Mouse (Mus musculus): ENCODE measurements around the gene Endod1.
"Not testable (repeated sequence)": the region's sequence is repeated elsewhere in the genome, so short reads cannot be mapped to it uniquely, and the experiment has no call there.

Gene Endod1

GRCm38 (mm10) chr9:14380386-14381285 lies 671 bp downstream of the Endod1 start:
- no peak for DNase-seq (ENCODE audit: low read depth)

- no peak for DNase-seq (ENCODE audit: low read depth)
Measured at GRCm38 (mm10) chr9:14379769-14380385, 1.4 kb downstream of the Endod1 start.

DNA sequence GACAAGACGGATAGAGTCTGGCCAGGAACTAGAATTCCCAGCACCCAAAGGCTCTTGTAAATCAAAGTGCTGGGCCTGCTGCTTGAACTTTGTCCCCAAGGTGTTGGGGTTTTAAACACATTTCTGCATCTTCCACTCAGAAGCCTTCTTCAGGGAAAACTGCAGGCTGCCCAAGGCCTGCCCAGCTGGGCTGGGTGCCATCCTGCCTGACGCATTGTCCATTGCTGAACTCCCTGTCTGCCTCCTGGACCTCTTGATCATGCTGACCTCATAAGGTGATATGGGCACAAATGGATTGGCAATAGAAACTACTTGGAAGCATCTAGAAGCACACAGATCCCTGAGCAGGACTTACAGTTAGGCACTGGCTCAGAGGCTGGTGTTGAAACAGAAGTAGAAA lies 3.2 kb downstream of the Endod1 start:
- no peak for DNase-seq (ENCODE audit: low read depth)

DNA sequence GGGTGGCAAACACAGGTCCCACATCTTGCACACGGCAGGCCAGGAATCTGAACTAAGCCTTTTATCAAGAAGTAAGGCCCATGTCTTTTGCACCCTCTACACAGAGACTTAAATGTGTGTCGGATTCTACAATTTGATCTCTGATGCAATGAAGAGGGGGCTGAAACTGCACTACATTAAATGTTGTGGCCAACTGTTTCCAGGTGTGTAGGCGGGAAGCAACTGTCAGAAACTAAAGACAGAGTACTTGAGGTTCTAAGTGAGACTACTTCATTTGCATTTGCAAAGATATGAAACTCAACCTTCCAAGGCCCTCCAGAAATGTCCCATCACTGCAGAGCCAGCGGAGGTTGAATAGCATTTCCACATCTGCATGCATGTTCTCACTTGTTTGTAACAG lies 5.2 kb downstream of the Endod1 start:
- no peak for DNase-seq (ENCODE audit: low read depth)

- DNase-seq (ENCODE audit: low read depth) = no peak
Measured at GRCm38 (mm10) chr9:14372440-14372839, 8.9 kb downstream of the Endod1 start.

DNA sequence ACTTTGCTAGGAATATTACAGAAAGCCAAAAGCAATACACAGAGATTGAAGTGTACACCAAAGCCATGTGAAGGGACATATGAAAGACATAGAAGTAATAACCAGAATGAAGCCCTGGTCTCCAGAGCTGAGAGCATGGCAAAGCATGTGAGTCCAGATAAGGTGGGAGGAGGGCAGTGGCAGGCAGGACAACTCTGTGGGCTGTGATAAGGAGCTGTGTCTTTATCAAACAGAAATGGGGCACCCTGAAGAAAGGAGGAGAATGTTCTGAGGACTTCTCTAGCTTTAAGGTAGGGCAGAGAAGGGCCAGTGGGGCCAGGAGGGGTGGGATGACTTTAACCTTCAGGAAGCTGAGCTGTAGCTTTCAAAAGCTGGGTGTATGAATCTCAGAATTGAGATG lies 12.0 kb downstream of the Endod1 start:
- DNase-seq (ENCODE audit: low read depth) = peak; percentile 79

GRCm38 (mm10) chr9:14367850-14368249 lies 13.5 kb downstream of the Endod1 start:
- peak; percentile 55 for DNase-seq (ENCODE audit: low read depth)

DNA sequence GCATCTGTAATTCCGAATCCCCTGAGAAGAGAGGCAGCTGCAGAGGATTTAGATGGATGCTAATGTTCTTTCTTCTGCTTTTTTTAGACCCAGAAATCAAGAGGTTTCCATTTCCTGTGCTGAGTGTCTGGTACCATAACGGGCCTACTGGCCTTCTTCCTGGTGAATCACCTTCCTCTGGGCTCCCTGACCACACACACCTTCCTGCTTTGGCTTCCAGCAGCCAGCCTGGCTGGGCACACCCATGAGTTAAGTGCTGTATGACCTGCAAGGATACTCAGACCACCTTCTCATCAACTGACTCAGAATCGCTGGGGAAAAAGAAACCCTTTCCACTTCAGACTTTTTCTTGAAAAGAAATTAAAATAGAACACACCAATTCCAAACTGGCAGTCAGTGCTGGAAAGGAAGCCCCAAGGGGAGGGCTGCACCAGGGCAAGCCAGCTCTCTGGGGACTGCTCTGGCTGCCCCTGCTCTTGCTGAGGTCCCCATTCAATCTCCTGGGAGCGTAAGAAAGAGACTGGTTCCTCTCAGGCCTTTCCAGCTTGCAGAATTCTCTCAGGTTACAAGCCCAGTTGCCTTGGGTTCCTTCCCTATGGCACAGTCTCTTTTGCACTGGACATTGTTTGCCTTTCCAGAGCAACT lies 15.7 kb downstream of the Endod1 start:
- DNase-seq (ENCODE audit: low read depth) = no peak

- no peak for DNase-seq (ENCODE audit: low read depth)
Measured at GRCm38 (mm10) chr9:14364719-14365118, 16.6 kb downstream of the Endod1 start.

DNA sequence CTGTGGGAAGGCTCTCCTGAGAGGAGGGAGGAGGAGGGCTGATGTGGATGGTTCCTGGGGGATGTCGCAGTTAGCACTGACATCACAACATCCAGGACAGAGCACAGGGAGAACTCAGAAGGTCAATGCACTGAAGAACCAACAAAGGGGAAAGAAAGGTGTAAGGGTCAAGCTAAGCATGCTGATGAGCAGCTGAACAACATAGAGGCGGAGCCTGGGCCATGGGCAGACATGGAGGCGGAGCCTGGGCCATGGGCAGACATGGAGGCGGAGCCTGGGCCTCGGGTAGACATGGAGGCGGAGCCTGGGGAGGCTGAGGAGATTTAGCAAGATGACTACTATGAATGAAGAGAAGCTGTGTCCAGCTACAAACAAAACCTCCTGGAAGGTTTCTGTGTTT lies 17.8 kb downstream of the Endod1 start:
- DNase-seq (ENCODE audit: low read depth) = no peak

- DNase-seq (ENCODE audit: low read depth) = no peak
Measured at GRCm38 (mm10) chr9:14362068-14362768, 19.1 kb downstream of the Endod1 start.

- no peak for DNase-seq (ENCODE audit: low read depth)
Measured at GRCm38 (mm10) chr9:14357033-14357432, 24.3 kb downstream of the Endod1 start.

- DNase-seq (ENCODE audit: low read depth) = no peak
Measured at GRCm38 (mm10) chr9:14354852-14355251, 26.5 kb downstream of the Endod1 start.

DNA sequence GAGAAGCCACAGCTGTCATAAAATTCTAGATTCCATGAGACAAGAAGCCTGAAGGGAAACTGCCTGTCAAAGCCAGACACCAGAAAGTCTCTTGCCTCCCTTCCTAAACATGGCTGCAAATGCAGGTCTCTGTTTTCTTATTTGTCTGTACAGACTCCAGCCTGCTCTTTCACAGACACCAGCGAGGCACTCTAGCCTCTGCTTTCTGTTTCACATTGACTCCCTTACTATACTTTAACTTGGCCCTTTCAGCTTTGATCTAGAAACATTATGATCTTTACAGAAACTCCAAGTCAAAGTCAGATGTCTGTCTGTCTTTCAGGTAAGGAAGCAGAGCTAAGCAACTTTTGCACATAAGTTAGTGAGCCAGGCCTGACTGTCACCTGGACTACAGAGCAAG lies 29.0 kb downstream of the Endod1 start:
- no peak for DNase-seq (ENCODE audit: low read depth)

DNA sequence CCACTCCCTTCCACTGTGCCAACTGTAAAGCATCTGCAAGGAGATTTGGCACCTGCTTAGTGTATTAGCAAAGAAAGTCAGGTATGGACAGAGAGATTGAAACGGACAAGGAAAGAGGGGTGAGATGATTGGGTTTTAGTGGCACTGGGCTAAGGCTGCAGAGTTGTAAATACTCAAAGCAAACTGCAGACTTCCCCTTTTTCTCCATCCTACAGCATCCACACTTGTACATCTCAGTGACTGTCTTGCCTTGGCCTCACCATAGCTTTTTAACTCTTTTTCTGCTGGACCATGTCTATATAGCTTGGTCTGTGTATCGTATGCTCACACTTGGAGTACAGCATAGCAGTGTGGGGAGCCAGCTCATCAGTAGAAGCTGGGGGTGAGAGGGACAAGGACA lies 30.5 kb downstream of the Endod1 start:
- no peak for DNase-seq (ENCODE audit: low read depth)

GRCm38 (mm10) chr9:14349380-14349779 lies 31.9 kb downstream of the Endod1 start:
- DNase-seq (ENCODE audit: low read depth) = no peak

GRCm38 (mm10) chr9:14348416-14348815 lies 32.9 kb downstream of the Endod1 start:
- DNase-seq (ENCODE audit: low read depth) = no peak

DNA sequence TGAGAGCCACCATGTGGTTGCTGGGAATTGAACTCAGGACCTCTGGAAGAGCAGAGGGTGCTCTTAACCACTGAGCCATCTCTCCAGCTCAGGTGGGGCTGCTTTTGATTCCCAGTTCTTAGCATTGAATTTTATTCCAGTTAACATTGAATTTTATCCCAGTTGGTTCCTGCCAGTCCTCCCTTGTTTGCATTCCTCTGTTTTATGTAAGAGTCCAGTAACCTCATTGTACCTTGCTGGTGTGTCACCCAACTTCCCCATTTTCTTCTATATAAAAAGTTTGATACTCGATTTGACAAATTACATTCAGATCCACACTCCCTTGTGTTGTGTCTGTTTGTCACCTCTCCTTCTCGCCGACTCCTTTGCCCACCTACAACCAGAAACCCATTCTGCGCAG lies 35.4 kb downstream of the Endod1 start:
- not testable (repeated sequence) for DNase-seq (ENCODE audit: low read depth)

DNA sequence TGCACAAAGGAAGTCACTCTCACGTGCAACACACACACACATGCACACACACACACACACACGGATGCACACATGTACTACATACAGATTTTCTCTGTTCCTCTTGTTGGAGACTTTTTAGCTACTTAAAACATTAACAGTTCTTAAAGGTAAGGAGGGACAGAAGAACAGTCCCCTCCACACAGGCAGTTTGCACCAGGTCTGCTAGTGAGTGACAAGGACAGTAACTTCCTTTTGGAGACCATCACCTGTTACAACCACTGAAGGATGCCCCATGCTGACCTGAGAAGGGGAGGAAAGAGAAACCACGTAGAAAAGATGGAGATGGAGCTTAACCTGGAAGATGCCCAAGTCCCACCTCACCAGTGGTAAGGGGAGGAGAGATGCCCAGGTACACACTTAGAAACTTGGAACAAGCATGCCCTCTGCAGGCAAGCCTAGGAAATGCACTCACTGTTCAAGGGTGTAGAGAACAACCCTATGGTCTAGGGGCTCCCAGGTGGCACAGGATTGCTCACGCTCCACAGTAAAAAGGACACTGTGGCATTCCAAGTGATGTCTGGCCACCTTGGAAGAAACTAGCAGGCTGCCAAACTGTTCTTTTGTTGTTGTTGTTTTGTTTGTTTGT lies 39.2 kb downstream of the Endod1 start:
- peak; percentile 43 for DNase-seq (ENCODE audit: low read depth)

- DNase-seq (ENCODE audit: low read depth) = no peak
Measured at GRCm38 (mm10) chr9:14338701-14339100, 42.6 kb downstream of the Endod1 start.

GRCm38 (mm10) chr9:14336901-14337300 lies 44.4 kb downstream of the Endod1 start:
- DNase-seq (ENCODE audit: low read depth) = no peak

DNA sequence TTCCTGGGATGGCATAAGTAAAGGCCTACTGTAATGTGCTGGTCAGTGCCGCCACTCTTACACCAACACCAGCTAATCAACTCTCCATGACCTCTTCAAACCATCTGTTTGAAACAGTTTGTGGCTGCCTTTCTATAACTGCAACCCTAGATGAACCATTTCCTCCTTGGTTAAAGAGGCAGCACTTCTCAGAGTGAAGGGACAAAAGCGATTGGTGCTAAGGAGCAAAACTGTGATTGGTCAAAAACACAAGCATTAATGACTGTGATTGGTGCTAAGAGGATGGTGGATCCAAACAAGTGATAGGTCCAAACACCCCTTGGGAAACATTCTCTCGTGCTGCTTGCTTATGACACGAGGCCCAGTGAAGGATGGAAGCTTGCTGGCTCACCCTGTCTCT lies 45.5 kb downstream of the Endod1 start:
- no peak for DNase-seq (ENCODE audit: low read depth)
